Mouse (Mus musculus) lung, adult 2 months (tissue): ENCODE measurements around the gene Thsd4.

Experiments
- CTCF ChIP-seq: fragments of 200-500 bp; IDR thresholded peaks from 2 replicates; pipeline ENCODE4 v1.5.1; 2011; ENCODE audit warnings: mild to moderate bottlenecking, low read length, control low read depth; ENCODE audit not compliant: insufficient read depth
- POLR2A ChIP-seq: fragments of 200-500 bp; IDR thresholded peaks from 2 replicates; pipeline ENCODE4 v1.6.1; 2011; ENCODE audit warnings: low read depth, mild to moderate bottlenecking, control low read depth, low read length, borderline replicate concordance; ENCODE audit errors: extremely low read depth

DNA sequence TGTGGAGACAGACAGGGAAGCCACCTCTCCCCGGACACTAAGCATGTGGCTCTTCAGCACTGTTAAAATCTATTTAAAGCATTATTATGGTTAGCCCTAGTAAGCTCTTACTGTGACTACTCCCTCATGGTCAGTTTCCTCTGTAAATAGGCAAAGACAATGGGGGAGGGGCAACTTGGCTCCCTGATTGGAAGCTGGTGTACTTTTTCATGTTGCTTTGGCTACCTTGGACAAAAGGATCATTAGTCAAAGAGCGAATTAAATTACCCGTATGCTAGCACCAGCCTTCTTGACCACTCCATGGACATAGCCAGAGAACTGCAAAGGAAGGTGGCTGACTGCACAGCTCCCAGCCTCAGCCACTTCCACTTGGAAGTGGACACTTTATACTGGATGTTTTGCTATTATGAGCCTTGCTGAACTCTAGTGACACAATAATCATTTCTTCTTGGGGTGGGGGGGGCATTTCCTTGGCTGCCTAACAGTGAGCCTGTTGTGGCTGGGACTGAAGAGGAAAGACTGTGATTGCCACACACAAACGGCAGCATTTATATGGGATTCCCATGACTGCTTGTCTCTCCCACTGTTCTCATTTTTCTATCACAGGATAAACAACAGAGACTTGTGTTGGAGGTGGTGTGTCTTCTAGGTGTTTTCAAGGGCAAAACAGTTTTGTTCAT is 107.6 kb downstream of the Thsd4 start:
- TF ChIP-seq POLR2A (no peak), CTCF (no peak)
